Mouse (Mus musculus): Measurements from ENCODE around the gene Cxcr6. TPM values are rescaled to one million over a fixed set of nuclear protein-coding genes. Genes with fewer than 3 reads are reported as not detected.
A peak's percentile ranks its signal among the peaks of the same experiment; 100 is the strongest.
"Not testable (repeated sequence)": the region's sequence is repeated elsewhere in the genome, so short reads cannot be mapped to it uniquely, and the experiment has no call there.

The Cxcr6 gene
- total and polyA plus RNA-seq, 3 experiments, result 0.16 to 0.37 TPM; not detected in 1

DNA sequence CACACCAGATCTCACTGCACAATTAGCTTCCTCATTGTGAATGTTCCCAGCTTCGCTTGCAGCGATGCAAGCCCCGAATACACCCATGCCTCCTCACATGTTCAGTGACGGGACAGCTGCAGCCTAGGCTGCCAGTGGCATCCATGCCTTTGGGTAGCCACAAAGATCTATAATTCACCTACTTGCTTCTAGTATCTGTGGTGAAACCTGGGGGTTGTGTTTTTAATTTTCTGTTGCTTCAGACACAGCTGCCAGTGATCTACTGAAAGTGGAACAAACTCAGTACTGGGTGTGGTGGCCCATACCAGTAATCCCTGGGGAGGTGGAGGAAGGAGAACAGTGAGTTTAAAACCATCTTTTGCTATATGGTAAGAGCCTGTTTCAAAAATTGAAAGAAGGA lies 43.4 kb upstream of the Cxcr6 start:
- H3K79me2 ChIP-seq (replicated peaks; ENCODE audit: control insufficient read depth, insufficient read depth, low read length), result no peaks in the 10 kb centered on the region
- TF ChIP-seq EP300 (IDR thresholded peaks at IDR 0.05; ENCODE audit: insufficient read depth, low read depth, low read length), result no peak
- TF ChIP-seq CTCF (IDR thresholded peaks at IDR 0.05), result no peak
- TF ChIP-seq POLR2A (IDR thresholded peaks at IDR 0.05; ENCODE audit: insufficient read depth, low read depth, low read length), result no peak
- 77% methylated on average over 4 of the region's 4 CpGs for WGBS
- H3K27me3 ChIP-seq (ENCODE audit: control insufficient read depth, insufficient read depth, low read length), result no peaks in the 10 kb centered on the region
- H3K4me3 ChIP-seq, result no peak overlapping the region
- H3K9ac ChIP-seq (ENCODE audit: low read depth, low read length), result no peak overlapping the region
- peak overlapping the region; percentile 3; the same call in 1 of the 2 replicates for H3K27ac ChIP-seq
- H3K4me1 ChIP-seq (ENCODE audit: control insufficient read depth, insufficient read depth, low read length), result no peaks in the 10 kb centered on the region; the same call in 1 of the 2 replicates
- intact Hi-C loops (cut with DNase I), result no loop called here
- H3K36me3 ChIP-seq (ENCODE audit: control insufficient read depth, insufficient read depth, low read length), result no peaks in the 10 kb centered on the region
- DNase-seq, result peak; percentile 21 to 35

DNA sequence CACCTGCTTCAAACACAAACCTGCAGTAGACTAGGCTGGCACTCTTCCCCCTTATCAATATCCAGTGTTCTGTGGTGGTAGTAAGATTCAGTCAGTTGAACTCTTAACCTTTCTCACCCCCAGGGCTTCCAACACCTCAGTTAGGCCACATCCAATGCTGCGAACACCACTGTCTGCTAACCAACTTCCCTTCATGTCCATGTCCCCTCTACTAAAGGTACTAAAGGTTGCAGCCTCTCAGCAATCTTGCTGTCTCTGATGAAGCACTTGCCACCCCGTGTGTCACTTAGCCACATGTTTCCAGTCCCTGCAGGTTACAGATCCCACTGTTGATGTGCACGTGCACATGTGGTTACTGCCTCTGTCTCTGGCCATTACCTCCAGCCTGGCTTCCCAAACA lies 42.5 kb upstream of the Cxcr6 start:
- Histone ChIP-seq H3K9ac (ENCODE audit: low read depth, low read length) (no peak overlapping the region), H3K4me1 (ENCODE audit: control insufficient read depth, insufficient read depth, low read length) (no peaks in the 10 kb centered on the region; the same call in 1 of the 2 replicates), H3K36me3 (ENCODE audit: control insufficient read depth, insufficient read depth, low read length) (no peaks in the 10 kb centered on the region), H3K79me2 (replicated peaks; ENCODE audit: control insufficient read depth, insufficient read depth, low read length) (no peaks in the 10 kb centered on the region), H3K27ac (no peak overlapping the region), H3K4me3 (no peak overlapping the region), H3K27me3 (ENCODE audit: control insufficient read depth, insufficient read depth, low read length) (no peaks in the 10 kb centered on the region)
- WGBS, result 76% methylated on average over 3 of the region's 3 CpGs
- intact Hi-C loops (cut with DNase I), result no loop called here
- TF ChIP-seq POLR2A (IDR thresholded peaks at IDR 0.05; ENCODE audit: insufficient read depth, low read depth, low read length) (no peak), EP300 (IDR thresholded peaks at IDR 0.05; ENCODE audit: insufficient read depth, low read depth, low read length) (no peak), CTCF (IDR thresholded peaks at IDR 0.05) (no peak)
- DNase-seq, result no peak

DNA sequence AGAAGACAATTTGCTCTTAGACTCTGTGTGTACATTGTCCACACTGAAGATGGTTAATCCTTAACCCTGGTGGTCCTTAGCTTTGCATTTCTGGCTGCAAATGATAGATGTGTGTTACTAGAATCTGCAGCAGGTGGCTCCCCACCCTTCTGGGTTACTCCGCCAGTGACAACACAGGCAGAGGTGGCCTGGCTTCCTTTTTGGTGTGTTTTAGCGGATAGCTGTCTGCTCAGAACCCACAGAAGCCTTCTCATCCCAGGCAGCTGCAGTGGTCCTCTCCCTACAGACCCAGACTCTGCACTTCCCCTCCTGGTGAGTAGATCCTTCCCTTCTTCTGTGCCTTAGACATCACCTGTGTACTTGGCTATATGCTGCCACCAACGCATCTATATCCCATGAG lies 39.3 kb upstream of the Cxcr6 start:
- H3K4me3 ChIP-seq, result no peak overlapping the region
- WGBS, result 81% methylated on average over 3 of the region's 3 CpGs

DNA sequence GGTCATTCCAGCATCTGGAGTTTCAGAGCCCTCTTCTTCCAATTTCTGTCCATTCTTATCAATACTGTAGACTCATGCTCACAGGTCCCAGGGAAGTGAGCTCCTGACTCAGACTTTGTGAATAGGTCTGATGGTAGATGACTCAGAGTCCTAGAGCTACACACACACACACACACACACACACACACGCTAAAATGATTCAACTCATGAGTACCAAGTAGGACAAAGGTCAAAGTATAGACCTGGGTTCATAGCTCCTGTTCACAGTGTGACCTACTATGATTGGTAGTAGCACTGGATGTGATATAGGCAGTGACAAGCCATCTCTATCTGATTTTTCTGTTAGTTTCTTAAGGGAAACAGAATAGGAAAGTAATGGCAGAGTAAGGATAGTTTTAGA lies 37.8 kb upstream of the Cxcr6 start:
- Histone ChIP-seq H3K27ac (no peak overlapping the region), H3K27me3 (ENCODE audit: control insufficient read depth, insufficient read depth, low read length) (no peaks in the 10 kb centered on the region), H3K36me3 (ENCODE audit: control insufficient read depth, insufficient read depth, low read length) (no peaks in the 10 kb centered on the region), H3K4me3 (no peak overlapping the region), H3K4me1 (ENCODE audit: control insufficient read depth, insufficient read depth, low read length) (peaks cover 1% of the 10 kb centered on the region), H3K79me2 (replicated peaks; ENCODE audit: control insufficient read depth, insufficient read depth, low read length) (no peaks in the 10 kb centered on the region), H3K9ac (ENCODE audit: low read depth, low read length) (no peak overlapping the region)
- 60% methylated on average over 1 of the region's 1 CpGs for WGBS
- no peak for DNase-seq
- TF ChIP-seq POLR2A (IDR thresholded peaks at IDR 0.05; ENCODE audit: insufficient read depth, low read depth, low read length), result no peak
- no peak for TF ChIP-seq CTCF (IDR thresholded peaks at IDR 0.05)
- TF ChIP-seq EP300 (IDR thresholded peaks at IDR 0.05; ENCODE audit: insufficient read depth, low read depth, low read length), result no peak
- intact Hi-C loops (cut with DNase I), result no loop called here

More for the DNA sequence above, 39.3 kb upstream of the Cxcr6 start:
- no peak for DNase-seq
- no peaks in the 10 kb centered on the region for H3K79me2 ChIP-seq (replicated peaks; ENCODE audit: control insufficient read depth, insufficient read depth, low read length)
- TF ChIP-seq POLR2A (IDR thresholded peaks at IDR 0.05; ENCODE audit: insufficient read depth, low read depth, low read length) (no peak), CTCF (IDR thresholded peaks at IDR 0.05) (no peak), EP300 (IDR thresholded peaks at IDR 0.05; ENCODE audit: insufficient read depth, low read depth, low read length) (no peak)
- H3K36me3 ChIP-seq (ENCODE audit: control insufficient read depth, insufficient read depth, low read length), result no peaks in the 10 kb centered on the region
- peaks cover 1% of the 10 kb centered on the region for H3K4me1 ChIP-seq (ENCODE audit: control insufficient read depth, insufficient read depth, low read length)
- intact Hi-C loops (cut with DNase I), result no loop called here
- no peaks in the 10 kb centered on the region for H3K27me3 ChIP-seq (ENCODE audit: control insufficient read depth, insufficient read depth, low read length)
- no peak overlapping the region for H3K27ac ChIP-seq
- no peak overlapping the region for H3K9ac ChIP-seq (ENCODE audit: low read depth, low read length)

DNA sequence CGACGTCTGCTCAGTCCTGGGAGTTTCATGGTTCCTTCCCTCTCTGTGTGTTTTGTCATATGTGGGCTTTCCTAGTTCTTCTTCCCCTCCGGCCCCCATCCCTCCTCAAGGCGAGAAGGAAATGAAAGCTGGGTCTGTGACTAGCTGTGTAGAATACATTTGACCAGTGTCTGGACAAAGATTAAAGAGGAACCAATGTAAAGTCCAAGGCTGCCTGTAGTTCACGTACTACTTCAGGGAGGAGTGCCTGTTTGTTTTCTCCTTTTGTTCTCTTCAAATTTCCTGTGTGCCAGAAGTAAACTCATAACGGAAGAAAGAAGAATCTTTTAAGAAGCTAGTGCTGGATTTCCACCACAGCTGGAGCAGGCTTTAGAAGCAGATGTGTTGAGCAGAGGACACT lies 36.7 kb upstream of the Cxcr6 start:
- H3K36me3 ChIP-seq (ENCODE audit: control insufficient read depth, insufficient read depth, low read length), result no peaks in the 10 kb centered on the region
- TF ChIP-seq EP300 (IDR thresholded peaks at IDR 0.05; ENCODE audit: insufficient read depth, low read depth, low read length) (no peak), CTCF (IDR thresholded peaks at IDR 0.05) (no peak), POLR2A (IDR thresholded peaks at IDR 0.05; ENCODE audit: insufficient read depth, low read depth, low read length) (no peak)
- intact Hi-C loops (cut with DNase I), result no loop called here
- H3K79me2 ChIP-seq (replicated peaks; ENCODE audit: control insufficient read depth, insufficient read depth, low read length), result no peaks in the 10 kb centered on the region
- H3K4me1 ChIP-seq (ENCODE audit: control insufficient read depth, insufficient read depth, low read length), result peaks cover 1% of the 10 kb centered on the region
- H3K9ac ChIP-seq (ENCODE audit: low read depth, low read length), result no peak overlapping the region
- H3K4me3 ChIP-seq, result no peak overlapping the region
- H3K27me3 ChIP-seq (ENCODE audit: control insufficient read depth, insufficient read depth, low read length), result no peaks in the 10 kb centered on the region
- 47% methylated on average over 6 of the region's 6 CpGs for WGBS
- H3K27ac ChIP-seq, result no peak overlapping the region; the same call in 1 of the 2 replicates
- DNase-seq, result peak in 1 of 2 experiments; percentile 22

DNA sequence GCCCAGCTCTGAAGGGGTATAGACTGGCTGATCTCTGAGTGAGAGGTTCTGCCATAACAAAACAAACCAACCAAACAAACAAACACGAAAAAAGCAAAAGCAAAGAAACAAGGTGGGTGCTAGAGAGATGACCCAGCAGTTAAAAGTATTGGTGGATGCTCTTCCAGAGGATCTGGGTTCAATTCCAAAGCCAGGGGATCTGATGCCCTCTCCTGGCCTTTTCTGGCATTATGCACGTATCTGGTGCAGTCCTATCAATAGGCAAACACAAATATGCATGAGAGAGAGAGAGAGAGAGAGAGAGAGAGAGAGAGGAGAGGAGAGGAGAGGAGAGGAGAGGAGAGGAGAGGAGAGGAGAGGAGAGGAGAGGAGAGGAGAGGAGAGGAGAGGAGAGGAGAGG lies 33.0 kb upstream of the Cxcr6 start:
- 35% methylated on average over 2 of the region's 2 CpGs for WGBS
- not testable (repeated sequence) for H3K4me3 ChIP-seq; H3K9ac ChIP-seq (ENCODE audit: low read depth, low read length); DNase-seq; H3K36me3 ChIP-seq (ENCODE audit: control insufficient read depth, insufficient read depth, low read length); H3K79me2 ChIP-seq (replicated peaks; ENCODE audit: control insufficient read depth, insufficient read depth, low read length); H3K27me3 ChIP-seq (ENCODE audit: control insufficient read depth, insufficient read depth, low read length); H3K27ac ChIP-seq; H3K4me1 ChIP-seq (ENCODE audit: control insufficient read depth, insufficient read depth, low read length)
- TF ChIP-seq CTCF (IDR thresholded peaks at IDR 0.05), result peak; percentile 22; the same call in 1 of the 2 replicates
- intact Hi-C loops (cut with DNase I), result loop anchor here (10.0 kb wide), 1 partner anchor 108 kb away; no protein-coding TSS in a partner anchor
